ENCODE assay signal across 8 mouse cellular contexts in the genomic region with DNA sequence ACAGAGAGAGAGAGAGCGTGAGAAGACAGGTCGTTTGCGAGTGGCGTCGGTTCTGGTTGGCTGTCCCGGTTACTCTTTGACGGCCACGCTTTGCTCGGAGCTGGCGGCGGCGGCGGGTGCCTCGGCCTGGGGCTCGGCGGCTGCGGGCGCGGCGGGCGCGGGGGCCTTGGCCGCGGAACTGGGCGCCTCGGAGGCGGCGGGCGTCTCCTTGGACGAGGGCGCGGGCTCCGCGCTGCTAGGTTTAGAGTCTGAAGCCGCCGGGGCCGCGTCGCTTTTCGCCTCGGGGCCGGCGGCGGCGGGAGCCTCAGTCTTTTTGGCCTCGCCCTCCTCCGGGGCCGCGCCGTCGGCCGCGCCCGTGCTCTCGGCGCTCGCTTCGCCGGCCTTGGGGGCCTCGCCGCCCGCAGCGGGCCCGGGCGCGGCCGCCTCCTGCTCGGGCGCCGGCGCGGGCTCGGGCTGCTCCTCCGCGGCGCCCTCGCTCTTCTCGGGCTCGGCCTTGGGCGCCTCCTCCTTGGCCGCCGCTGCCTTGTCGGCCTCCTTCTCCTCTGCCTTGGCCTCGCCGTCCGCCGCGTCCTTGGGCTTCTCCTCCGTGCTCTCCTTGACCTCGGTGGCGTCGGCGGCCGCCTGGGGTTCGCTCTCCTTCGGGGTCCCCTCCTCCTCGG. TPM values are rescaled to one million over a fixed set of nuclear protein-coding genes. Genes with fewer than 3 reads are reported as not detected.
A peak's percentile ranks its signal among the peaks of the same experiment; 100 is the strongest.
DNase-seq lines count a peak whose midpoint lies in the region; ATAC-seq and TF ChIP-seq lines count a peak whose summit lies in the region.

No protein-coding gene starts in this region.

- H3K4me2 ChIP-seq in forebrain, embryonic 16.5 days (ENCODE audit: low read length) = peak overlapping the region; percentile 45
- H3K4me2 ChIP-seq in stomach, postnatal 0 days (replicated peaks; ENCODE audit: low read depth) = peak overlapping the region; percentile 56

- peak overlapping the region; percentile 65 for H3K9ac ChIP-seq in forebrain, embryonic 16.5 days (replicated peaks; ENCODE audit: low read depth, low read length)
- H3K9ac ChIP-seq in stomach, postnatal 0 days (ENCODE audit: low read length) = peak overlapping the region; percentile 59

- no peak overlapping the region for H3K27ac ChIP-seq in forebrain, embryonic 16.5 days (ENCODE audit: low read length)
- H3K27ac ChIP-seq in stomach, postnatal 0 days (replicated peaks) = peak overlapping the region; percentile 31; the same call in 1 of the 2 replicates

- WGBS in forebrain, embryonic 16.5 days = 8% methylated on average over 86 of the region's 97 CpGs
- 29% methylated on average over 58 of the region's 97 CpGs for whole genome bisulfite sequencing in stomach, postnatal 0 days

- TF ChIP-seq EP300 in stomach, postnatal 0 days (optimal IDR thresholded peaks at IDR 0.05) = no peak

- ATAC-seq in forebrain, embryonic 16.5 days = peak; percentile 45
- ATAC-seq in megakaryocyte progenitor cell, adult 5-6 weeks (replicated peaks; ENCODE audit: poor library complexity) = peak; percentile 34
- ATAC-seq in stomach, postnatal 0 days (ENCODE audit: low FRiP score, low TSS enrichment) = peak; percentile 82

- no peaks in the 10 kb centered on the region for H3K9me3 ChIP-seq in forebrain, embryonic 16.5 days (ENCODE audit: control insufficient read depth, low read length)
- H3K9me3 ChIP-seq in stomach, postnatal 0 days (ENCODE audit: control insufficient read depth, low read length) = no peaks in the 10 kb centered on the region

- H3K27me3 ChIP-seq in forebrain, embryonic 16.5 days (replicated peaks; ENCODE audit: control insufficient read depth, insufficient read depth, low read length) = no peaks in the 10 kb centered on the region
- H3K27me3 ChIP-seq in stomach, postnatal 0 days (ENCODE audit: control insufficient read depth, insufficient read depth, low read length) = no peaks in the 10 kb centered on the region; the same call in 1 of the 2 replicates

- DNase-seq in cerebellum, postnatal 25 days = peak; percentile 53 to 60
- DNase-seq in cerebellum, adult 8-10 months = no peak
- DNase-seq in adrenal gland, adult (ENCODE audit: inconsistent age in 2 of 2, low spot score in 1 of 2) = peak; percentile 11 to 58
- DNase-seq in kidney, adult 9 months = peak; percentile 6
- DNase-seq in stomach, postnatal 0 days (ENCODE audit: low spot score) = peak; percentile 50
- no peak for DNase-seq in adipocyte (ENCODE audit: low spot score)

- H3K4me1 ChIP-seq in forebrain, embryonic 16.5 days (replicated peaks; ENCODE audit: control insufficient read depth, insufficient read depth, low read length) = peaks cover 43% of the 10 kb centered on the region
- H3K4me1 ChIP-seq in stomach, postnatal 0 days (replicated peaks; ENCODE audit: control insufficient read depth, insufficient read depth) = no peaks in the 10 kb centered on the region

- peaks cover 3% of the 10 kb centered on the region; the same call in 1 of the 2 replicates for H3K36me3 ChIP-seq in forebrain, embryonic 16.5 days (ENCODE audit: control insufficient read depth, insufficient read depth)
- H3K36me3 ChIP-seq in stomach, postnatal 0 days (ENCODE audit: control insufficient read depth, insufficient read depth, low read length) = no peaks in the 10 kb centered on the region

- no peak for TF ChIP-seq CTCF in stomach, postnatal 0 days (IDR thresholded peaks at IDR 0.05; ENCODE audit: low read depth)

- H3K4me3 ChIP-seq in forebrain, embryonic 16.5 days (replicated peaks; ENCODE audit: low read length) = peak overlapping the region; percentile 19
- H3K4me3 ChIP-seq in stomach, postnatal 0 days (ENCODE audit: low read depth, low read length) = peak overlapping the region; percentile 39

RNA-seq across cellular contexts. Expression of a gene that starts 49.3 kb away (rescaled TPM):
- 198 and 206 TPM in 2 replicates for polyA plus RNA-seq in forebrain, embryonic 16.5 days (2015; fragmentation: Nextera tagmentation; extraction: Ambion mirVana)
- 3.8 and 5.3 TPM in 2 replicates for total RNA-seq in megakaryocyte progenitor cell, adult 5-6 weeks (2015)
- total RNA-seq in megakaryocyte progenitor cell, adult 5-6 weeks (2017) = 3.0 and 4.7 TPM in 2 replicates
- polyA plus RNA-seq in stomach, postnatal 0 days (2015; fragmentation: Nextera tagmentation; extraction: Ambion mirVana) = 19.6 and 20.7 TPM in 2 replicates

Comparison
In these comparisons a context has a peak if more than half of its experiments do, and no peak if none do; other contexts are left out.
1. DNase-seq: peak in cerebellum, postnatal 25 days (2 of 2), adrenal gland, adult (2 of 2), kidney, adult 9 months (single experiment) and stomach, postnatal 0 days (single experiment); none in cerebellum, adult 8-10 months (single experiment) and adipocyte (single experiment).
2. Peak in every context shown above with its lines, with median percentiles within 50 percentile points of each other: ATAC-seq.